Comparison of ENCODE assay signal across 27 mouse cellular contexts in genomic region chr9:41020486-41020885, GRCm38 (mm10). TPM values are rescaled to one million over a fixed set of nuclear protein-coding genes. Genes with fewer than 3 reads are reported as not detected.
A peak's percentile ranks its signal among the peaks of the same experiment; 100 is the strongest.
DNase-seq lines count a peak whose midpoint lies in the region; ATAC-seq and TF ChIP-seq lines count a peak whose summit lies in the region.
"Had no signal": no experiment of that assay in that cellular context is flagged by ENCODE, and none has a peak within 500 bp of the region (broad histone marks: within the 10 kb centered on the region; RNA-seq: fewer than 3 reads in every experiment).

No protein-coding gene starts in this region.

- WGBS in kidney, embryonic 16.5 days, result 85% methylated on average over 3 of the region's 3 CpGs

- TF ChIP-seq POLR2A in embryonic fibroblast, embryonic 13.5 days (IDR thresholded peaks at IDR 0.05; ENCODE audit: low read depth, low read length), result no peak

- no peak overlapping the region for H3K9ac ChIP-seq in kidney, embryonic 16.5 days (replicated peaks; ENCODE audit: low read length)
- H3K9ac ChIP-seq: hindbrain, embryonic 13.5 days; limb, embryonic 15.5 days; midbrain, embryonic 12.5 days had no signal

- no peak for TF ChIP-seq CTCF in embryonic fibroblast, embryonic 13.5 days (IDR thresholded peaks at IDR 0.05; ENCODE audit: borderline replicate concordance, insufficient read depth, low read length)

- no peak for ATAC-seq in kidney, embryonic 16.5 days (ENCODE audit: low FRiP score, low TSS enrichment)
- ATAC-seq: CD4-positive, CD25-positive, alpha-beta regulatory T cell, adult 4 months; forebrain, embryonic 14.5 days had no signal

- H3K27ac ChIP-seq in embryonic fibroblast, embryonic 13.5 days (ENCODE audit: insufficient read depth, low read length), result peak overlapping the region; percentile 1; the same call in 1 of the 2 replicates
- H3K27ac ChIP-seq in kidney, embryonic 16.5 days (ENCODE audit: low read length), result no peak overlapping the region
- H3K27ac ChIP-seq: embryonic facial prominence, embryonic 10.5 days; hindbrain, embryonic 13.5 days; limb, embryonic 15.5 days; midbrain, embryonic 12.5 days had no signal

- H3K36me3 ChIP-seq in kidney, embryonic 16.5 days (ENCODE audit: insufficient read depth, low read length), result no peaks in the 10 kb centered on the region
- H3K36me3 ChIP-seq: embryonic facial prominence, embryonic 10.5 days had no signal

- H3K4me3 ChIP-seq in embryonic fibroblast, embryonic 13.5 days (ENCODE audit: insufficient read depth, low read length), result no peak overlapping the region
- H3K4me3 ChIP-seq in kidney, embryonic 16.5 days (ENCODE audit: low read length), result no peak overlapping the region
- H3K4me3 ChIP-seq: embryonic facial prominence, embryonic 10.5 days; hindbrain, embryonic 13.5 days; limb, embryonic 15.5 days; midbrain, embryonic 12.5 days had no signal

- peaks cover 3% of the 10 kb centered on the region; the same call in 1 of the 2 replicates for H3K4me1 ChIP-seq in embryonic fibroblast, embryonic 13.5 days (ENCODE audit: control insufficient read depth, insufficient read depth, low read length)
- no peaks in the 10 kb centered on the region for H3K4me1 ChIP-seq in kidney, embryonic 16.5 days (ENCODE audit: insufficient read depth, low read length)
- H3K4me1 ChIP-seq: embryonic facial prominence, embryonic 10.5 days; hindbrain, embryonic 13.5 days; limb, embryonic 15.5 days; midbrain, embryonic 12.5 days had no signal

- H3K9me3 ChIP-seq in kidney, embryonic 16.5 days (ENCODE audit: low read length), result no peaks in the 10 kb centered on the region
- H3K9me3 ChIP-seq: embryonic facial prominence, embryonic 10.5 days; hindbrain, embryonic 13.5 days; limb, embryonic 15.5 days; midbrain, embryonic 12.5 days had no signal

- no peak overlapping the region for H3K4me2 ChIP-seq in kidney, embryonic 16.5 days (replicated peaks; ENCODE audit: low read depth, low read length)
- H3K4me2 ChIP-seq: hindbrain, embryonic 13.5 days; limb, embryonic 15.5 days; midbrain, embryonic 12.5 days had no signal

- DNase-seq in right cerebral cortex, adult 18-20 months, result peak; percentile 59
- DNase-seq in right cerebral cortex, postnatal 14 days, result no peak
- peak; percentile 68 for DNase-seq in layer of hippocampus, adult 9-11 months
- no peak for DNase-seq in spleen, postnatal 14 days (ENCODE audit: low spot score in 2 of 2)
- DNase-seq in adrenal gland, postnatal 25 days, result no peak
- DNase-seq: adrenal gland, postnatal 36 days; cerebellum, adult 18-20 months; kidney, adult 8-10 months; kidney, postnatal 25 days; lung, postnatal 10 days; thymus, postnatal 14 days had no signal

- H3K27me3 ChIP-seq in kidney, embryonic 16.5 days (ENCODE audit: insufficient read depth, low read length), result no peaks in the 10 kb centered on the region
- H3K27me3 ChIP-seq: hindbrain, embryonic 13.5 days; limb, embryonic 15.5 days; midbrain, embryonic 12.5 days had no signal

RNA-seq across cellular contexts. Expression of gene Crtam, which starts 16.1 kb away (rescaled TPM):
- polyA plus RNA-seq in embryonic fibroblast, embryonic 13.5 days (2011; ENCODE audit: insufficient read length, low read depth, missing spikeins), result not detected in 2 replicates
- 0.15 TPM in 1 of 2 replicates, not detected in the other for total RNA-seq in adrenal gland, postnatal 25 days (2021)
- 0.27 and 0.32 TPM in 2 replicates for polyA plus RNA-seq in kidney, embryonic 16.5 days (2015; fragmentation: Nextera tagmentation; extraction: Ambion mirVana)
- total RNA-seq: adrenal gland, postnatal 36 days; gastrocnemius, adult 18-20 months; megakaryocyte progenitor cell, adult 5-6 weeks had no signal
- polyA plus RNA-seq: heart, postnatal 0 days; midbrain, embryonic 12.5 days; neural tube, embryonic 11.5 days had no signal

RNA-seq across cellular contexts. Expression of gene Jhy, which starts 56.6 kb away (rescaled TPM):
- polyA plus RNA-seq in embryonic fibroblast, embryonic 13.5 days (2011; ENCODE audit: insufficient read length, low read depth, missing spikeins), result not detected in 2 replicates
- 0.18 TPM in 1 of 2 replicates, not detected in the other for total RNA-seq in adrenal gland, postnatal 25 days (2021)
- polyA plus RNA-seq in kidney, embryonic 16.5 days (2015; fragmentation: Nextera tagmentation; extraction: Ambion mirVana), result 0.07 and 0.31 TPM in 2 replicates
- total RNA-seq: adrenal gland, postnatal 36 days; ES-E14; gastrocnemius, adult 18-20 months; gastrocnemius, postnatal 4 days; megakaryocyte progenitor cell, adult 5-6 weeks; monocyte, adult 5-6 weeks had no signal
- polyA plus RNA-seq: CD4-positive, CD25-positive, alpha-beta regulatory T cell, adult 4 months; heart, postnatal 0 days; limb, embryonic 15.5 days; liver, embryonic 16.5 days had no signal

Comparison
In these comparisons a context has a peak if more than half of its experiments do, and no peak if none do; other contexts are left out.
1. DNase-seq: peak in right cerebral cortex, adult 18-20 months (single experiment) and layer of hippocampus, adult 9-11 months (single experiment); none in right cerebral cortex, postnatal 14 days (single experiment), spleen, postnatal 14 days (0 of 2) and adrenal gland, postnatal 25 days (single experiment).